Mouse (Mus musculus) embryonic fibroblast, embryonic 13.5 days (primary cell): Measurements from ENCODE around the gene Cldn7. TPM values are rescaled to one million over a fixed set of nuclear protein-coding genes. Genes with fewer than 3 reads are reported as not detected.

Experiments
- H3K27ac ChIP-seq: 2 replicates; pipeline ENCODE4 v1.5.1; 2012; ENCODE audit warnings: low read length, control low read depth, inconsistent platforms; ENCODE audit not compliant: insufficient read depth
- H3K4me1 ChIP-seq: 2 replicates; pipeline ENCODE4 v1.6.1; 2011; ENCODE audit warnings: low read length; ENCODE audit not compliant: control insufficient read depth, insufficient read depth
- H3K4me3 ChIP-seq: 2 replicates; pipeline ENCODE4 v1.5.1; 2011; ENCODE audit warnings: mild to moderate bottlenecking, control low read depth, low read length; ENCODE audit not compliant: insufficient read depth
- CTCF ChIP-seq: IDR thresholded peaks from 2 replicates; pipeline ENCODE4 v1.5.1; 2011; ENCODE audit warnings: mild to moderate bottlenecking, control low read depth, low read length, moderate library complexity, borderline replicate concordance; ENCODE audit not compliant: insufficient read depth
- POLR2A ChIP-seq: IDR thresholded peaks from 2 replicates; pipeline ENCODE4 v1.6.1; 2011; ENCODE audit warnings: low read depth, mild to moderate bottlenecking, control low read depth, low read length, moderate library complexity
- polyA plus RNA-seq: library from polyadenylated mRNA; stranded (reverse); fragments of >200 nt; gene quantifications from 2 replicates; pipeline ENCODE4 v1.2.4, GENCODE M21; 2011; ENCODE audit warnings: low read depth; ENCODE audit not compliant: missing spikeins, insufficient read length

The Cldn7 gene
- polyA plus RNA-seq, 1 experiment = not detected

GRCm38 (mm10) chr11:69932254-69932653 is 32.3 kb upstream of the Cldn7 start:
- no peak for TF ChIP-seq POLR2A
- H3K4me1 ChIP-seq = no peaks in the 10 kb centered on the region

GRCm38 (mm10) chr11:69933066-69933465 is 31.5 kb upstream of the Cldn7 start:
- TF ChIP-seq POLR2A = no peak
- TF ChIP-seq CTCF = no peak
- no peak overlapping the region for H3K4me3 ChIP-seq
- no peak overlapping the region for H3K27ac ChIP-seq
- no peaks in the 10 kb centered on the region for H3K4me1 ChIP-seq

More at GRCm38 (mm10) chr11:69932254-69932653, 32.3 kb upstream of the Cldn7 start:
- H3K27ac ChIP-seq = no peak overlapping the region
- H3K4me3 ChIP-seq = no peak overlapping the region

GRCm38 (mm10) chr11:69934169-69934568 is 30.4 kb upstream of the Cldn7 start:
- no peaks in the 10 kb centered on the region for H3K4me1 ChIP-seq
- H3K4me3 ChIP-seq = no peak overlapping the region
- H3K27ac ChIP-seq = no peak overlapping the region
- peak; percentile 65; the same call in 1 of the 2 replicates for TF ChIP-seq CTCF
- TF ChIP-seq POLR2A = no peak

GRCm38 (mm10) chr11:69934681-69935080 is 29.9 kb upstream of the Cldn7 start:
- Histone ChIP-seq H3K4me3 (no peak overlapping the region), H3K4me1 (no peaks in the 10 kb centered on the region), H3K27ac (no peak overlapping the region)
- no peak for TF ChIP-seq CTCF
- TF ChIP-seq POLR2A = no peak

GRCm38 (mm10) chr11:69935137-69935879 is 29.3 kb upstream of the Cldn7 start, which contains the start of gene Ybx2:
Gene Ybx2 (plus strand): TSS chr11:69935796.
- Histone ChIP-seq H3K4me1 (no peaks in the 10 kb centered on the region), H3K27ac (no peak within 1 kb of the TSS)
- TF ChIP-seq CTCF = no peak
- TF ChIP-seq POLR2A = no peak

GRCm38 (mm10) chr11:69936156-69936555 is 28.4 kb upstream of the Cldn7 start:
- no peaks in the 10 kb centered on the region for H3K4me1 ChIP-seq
- no peak overlapping the region for H3K4me3 ChIP-seq
- H3K27ac ChIP-seq = no peak overlapping the region
- TF ChIP-seq POLR2A (no peak), CTCF (no peak)

More at GRCm38 (mm10) chr11:69935137-69935879, 29.3 kb upstream of the Cldn7 start, which contains the start of gene Ybx2:
- H3K4me3 ChIP-seq = peak within 1 kb of the TSS; percentile 14; the same call in 1 of the 2 replicates

GRCm38 (mm10) chr11:69936714-69937347 is 27.7 kb upstream of the Cldn7 start:
- no peak for TF ChIP-seq CTCF
- no peak for TF ChIP-seq POLR2A
- H3K27ac ChIP-seq = no peak overlapping the region
- H3K4me3 ChIP-seq = no peak overlapping the region
- H3K4me1 ChIP-seq = no peaks in the 10 kb centered on the region

GRCm38 (mm10) chr11:69937385-69937784 is 27.2 kb upstream of the Cldn7 start:
- TF ChIP-seq CTCF (no peak), POLR2A (no peak)
- H3K4me3 ChIP-seq = no peak overlapping the region
- H3K4me1 ChIP-seq = no peaks in the 10 kb centered on the region
- no peak overlapping the region for H3K27ac ChIP-seq

- no peaks in the 10 kb centered on the region for H3K4me1 ChIP-seq
- no peak for TF ChIP-seq CTCF
- no peak overlapping the region for H3K4me3 ChIP-seq
- no peak overlapping the region for H3K27ac ChIP-seq
Observed at GRCm38 (mm10) chr11:69937834-69938233, 26.7 kb upstream of the Cldn7 start.

GRCm38 (mm10) chr11:69938401-69938979 is 26.1 kb upstream of the Cldn7 start:
- TF ChIP-seq CTCF (no peak), POLR2A (no peak)
- Histone ChIP-seq H3K27ac (no peak overlapping the region), H3K4me3 (no peak overlapping the region), H3K4me1 (no peaks in the 10 kb centered on the region)
